In genomic region chr14:31439279-31439678, GRCm38 (mm10) we compare ENCODE assay signal across 17 mouse cellular contexts.
"Had no signal": no experiment of that assay in that cellular context is flagged by ENCODE, and none has a peak within 500 bp of the region (broad histone marks: within the 10 kb centered on the region; RNA-seq: fewer than 3 reads in every experiment).

No protein-coding gene starts in this region.

- H3K27ac ChIP-seq: layer of hippocampus, adult 2 months; limb, embryonic 10.5 days; limb, embryonic 13.5 days; liver, embryonic 14.5 days; macrophage; midbrain, embryonic 12.5 days; midbrain, embryonic 15.5 days; neural tube, embryonic 13.5 days; stomach, embryonic 15.5 days had no signal

- DNase-seq: layer of hippocampus, adult 9-11 months; liver; liver, postnatal 0 days; lung, embryonic 14.5 days; retina, postnatal 1 day; right cerebral cortex, postnatal 25 days; spleen, adult 18-20 months; thymus, postnatal 25 days had no signal

- H3K27me3 ChIP-seq: limb, embryonic 13.5 days; midbrain, embryonic 15.5 days; stomach, embryonic 15.5 days had no signal

- H3K4me2 ChIP-seq: limb, embryonic 13.5 days; lung, embryonic 14.5 days; midbrain, embryonic 12.5 days; midbrain, embryonic 15.5 days; neural tube, embryonic 13.5 days; stomach, embryonic 15.5 days had no signal

- H3K36me3 ChIP-seq: limb, embryonic 10.5 days; limb, embryonic 13.5 days; midbrain, embryonic 12.5 days; midbrain, embryonic 15.5 days; neural tube, embryonic 13.5 days; stomach, embryonic 15.5 days had no signal

- H3K4me3 ChIP-seq: layer of hippocampus, adult 2 months; limb, embryonic 10.5 days; limb, embryonic 13.5 days; midbrain, embryonic 12.5 days; midbrain, embryonic 15.5 days; neural tube, embryonic 13.5 days; stomach, embryonic 15.5 days had no signal
